Comparison of ENCODE assay signal across 8 mouse cellular contexts in the genomic region with DNA sequence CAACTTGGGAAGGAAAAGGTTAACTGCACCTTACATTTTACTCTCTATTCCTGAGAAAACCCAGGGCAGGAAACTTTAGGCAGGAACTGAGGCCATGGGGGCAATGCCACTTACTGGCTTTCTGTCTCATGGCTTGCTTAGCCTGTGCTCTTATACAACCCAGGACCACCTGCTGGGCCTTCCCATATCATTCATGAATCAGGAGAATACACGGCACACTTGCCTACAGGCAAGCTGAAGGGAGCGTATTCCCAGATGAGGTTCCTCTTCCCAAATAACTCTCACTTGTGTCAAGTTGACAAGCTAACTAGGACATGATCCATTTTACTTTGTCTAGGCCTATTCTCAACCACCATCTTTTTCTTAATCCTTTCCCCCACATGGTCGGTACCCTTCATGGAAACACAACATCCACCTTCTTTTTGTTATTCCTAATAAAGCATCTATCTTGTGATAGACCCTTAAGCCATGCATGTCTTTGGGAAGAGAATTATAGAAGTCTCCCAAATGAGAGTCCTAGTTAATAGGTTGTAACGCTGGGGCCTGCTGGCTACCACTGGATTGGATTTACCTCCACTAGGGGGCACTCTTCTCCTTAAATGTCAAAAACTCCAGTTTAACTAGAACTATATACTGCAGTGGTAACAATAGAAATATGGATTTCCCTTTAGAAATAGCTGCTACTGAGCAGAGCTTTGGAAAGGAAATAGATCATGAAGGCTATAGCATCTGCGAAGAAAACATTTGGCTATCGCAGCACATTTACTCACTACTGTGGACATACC.
DNase-seq lines count a peak whose midpoint lies in the region; ATAC-seq and TF ChIP-seq lines count a peak whose summit lies in the region.
"Had no signal": no experiment of that assay in that cellular context is flagged by ENCODE, and none has a peak within 500 bp of the region (broad histone marks: within the 10 kb centered on the region; RNA-seq: fewer than 3 reads in every experiment).

No protein-coding gene starts in this region.

- H3K36me3 ChIP-seq in embryonic facial prominence, embryonic 11.5 days (replicated peaks; ENCODE audit: control insufficient read depth, insufficient read depth, low read depth, low read length), result no peaks in the 10 kb centered on the region
- H3K36me3 ChIP-seq in intestine, embryonic 16.5 days (ENCODE audit: control insufficient read depth, insufficient read depth, low read length), result no peaks in the 10 kb centered on the region
- no peaks in the 10 kb centered on the region for H3K36me3 ChIP-seq in limb, embryonic 14.5 days (ENCODE audit: control insufficient read depth, insufficient read depth, low read length)
- H3K36me3 ChIP-seq: heart, embryonic 13.5 days had no signal

- H3K9me3 ChIP-seq in embryonic facial prominence, embryonic 11.5 days (replicated peaks; ENCODE audit: control insufficient read depth, low read length), result no peaks in the 10 kb centered on the region
- no peaks in the 10 kb centered on the region for H3K9me3 ChIP-seq in intestine, embryonic 16.5 days (ENCODE audit: control insufficient read depth, low read length)
- H3K9me3 ChIP-seq in limb, embryonic 14.5 days (ENCODE audit: control insufficient read depth, low read length), result no peaks in the 10 kb centered on the region
- H3K9me3 ChIP-seq: heart, embryonic 13.5 days had no signal

- no peak for TF ChIP-seq POLR2A in limb, embryonic 14.5 days (IDR thresholded peaks at IDR 0.05; ENCODE audit: borderline replicate concordance, extremely low read depth, insufficient read depth, insufficient read length)

- ATAC-seq in embryonic facial prominence, embryonic 11.5 days (replicated peaks; ENCODE audit: insufficient number of reproducible peaks, low FRiP score, low TSS enrichment, low read depth), result no peak
- peak; percentile 62; the same call in 1 of the 2 replicates for ATAC-seq in intestine, embryonic 16.5 days
- peak; percentile 53; the same call in 1 of the 2 replicates for ATAC-seq in limb, embryonic 14.5 days (ENCODE audit: low FRiP score, low read depth)

- no peaks in the 10 kb centered on the region for H3K4me1 ChIP-seq in embryonic facial prominence, embryonic 11.5 days (ENCODE audit: control insufficient read depth, insufficient read depth, low read length)
- H3K4me1 ChIP-seq in intestine, embryonic 16.5 days (ENCODE audit: control insufficient read depth, insufficient read depth, low read length), result no peaks in the 10 kb centered on the region
- no peaks in the 10 kb centered on the region for H3K4me1 ChIP-seq in limb, embryonic 14.5 days (ENCODE audit: control insufficient read depth, insufficient read depth, low read length)
- H3K4me1 ChIP-seq: heart, embryonic 13.5 days had no signal

- H3K4me2 ChIP-seq in embryonic facial prominence, embryonic 11.5 days (ENCODE audit: low read depth, low read length), result no peak overlapping the region
- no peak overlapping the region for H3K4me2 ChIP-seq in intestine, embryonic 16.5 days (ENCODE audit: low read depth, low read length)
- no peak overlapping the region for H3K4me2 ChIP-seq in limb, embryonic 14.5 days (replicated peaks; ENCODE audit: low read depth, low read length, severe bottlenecking)
- H3K4me2 ChIP-seq: heart, embryonic 13.5 days had no signal

- H3K9ac ChIP-seq in embryonic facial prominence, embryonic 11.5 days (replicated peaks; ENCODE audit: low read length), result no peak overlapping the region
- H3K9ac ChIP-seq in intestine, embryonic 16.5 days (ENCODE audit: low read depth, low read length), result no peak overlapping the region
- H3K9ac ChIP-seq in limb, embryonic 14.5 days (ENCODE audit: low read depth, low read length, severe bottlenecking), result no peak overlapping the region
- H3K9ac ChIP-seq: heart, embryonic 13.5 days had no signal

- no peak overlapping the region for H3K27ac ChIP-seq in embryonic facial prominence, embryonic 11.5 days (replicated peaks; ENCODE audit: low read depth, low read length)
- H3K27ac ChIP-seq in intestine, embryonic 16.5 days (ENCODE audit: low read length), result no peak overlapping the region
- no peak overlapping the region for H3K27ac ChIP-seq in limb, embryonic 14.5 days (replicated peaks; ENCODE audit: low read depth, low read length)
- H3K27ac ChIP-seq: heart, embryonic 13.5 days had no signal

- no peak overlapping the region for H3K4me3 ChIP-seq in embryonic facial prominence, embryonic 11.5 days (ENCODE audit: low read depth, low read length)
- no peak overlapping the region for H3K4me3 ChIP-seq in intestine, embryonic 16.5 days (ENCODE audit: low read length)
- H3K4me3 ChIP-seq in limb, embryonic 14.5 days (replicated peaks; ENCODE audit: low read length), result no peak overlapping the region
- H3K4me3 ChIP-seq: heart, embryonic 13.5 days had no signal

- no peaks in the 10 kb centered on the region for H3K27me3 ChIP-seq in embryonic facial prominence, embryonic 11.5 days (ENCODE audit: control insufficient read depth, insufficient read depth, low read length)
- no peaks in the 10 kb centered on the region for H3K27me3 ChIP-seq in intestine, embryonic 16.5 days (replicated peaks; ENCODE audit: control insufficient read depth, insufficient read depth, low read length)
- H3K27me3 ChIP-seq in limb, embryonic 14.5 days (ENCODE audit: control insufficient read depth, insufficient read depth, low read length), result no peaks in the 10 kb centered on the region

- peak; percentile 35 to 49 for DNase-seq in urinary bladder, postnatal 36 days (ENCODE audit: low spot score in 2 of 2)
- DNase-seq in urinary bladder, postnatal 4 days (ENCODE audit: low spot score in 2 of 2), result no peak
- DNase-seq in adrenal gland, postnatal 14 days, result peak; percentile 71
- DNase-seq in embryonic facial prominence, embryonic 11.5 days (ENCODE audit: low spot score), result peak; percentile 89
- peak; percentile 91 for DNase-seq in limb, embryonic 14.5 days (ENCODE audit: low spot score)
- DNase-seq in retina, adult 2 months (ENCODE audit: low read depth, low spot score), result peak; percentile 30

- 66% methylated on average over 6 of the region's 6 CpGs for WGBS in embryonic facial prominence, embryonic 11.5 days
- 63% methylated on average over 6 of the region's 6 CpGs for WGBS in intestine, embryonic 16.5 days
- WGBS in limb, embryonic 14.5 days, result 59% methylated on average over 6 of the region's 6 CpGs

Comparison
In these comparisons a context has a peak if more than half of its experiments do, and no peak if none do; other contexts are left out.
1. DNase-seq: peak in urinary bladder, postnatal 36 days (2 of 2), adrenal gland, postnatal 14 days (single experiment), embryonic facial prominence, embryonic 11.5 days (single experiment), limb, embryonic 14.5 days (single experiment) and retina, adult 2 months (single experiment); none in urinary bladder, postnatal 4 days (0 of 2).